Mouse (Mus musculus): ENCODE measurements around the gene A930017K11Rik.

Gene A930017K11Rik

DNA sequence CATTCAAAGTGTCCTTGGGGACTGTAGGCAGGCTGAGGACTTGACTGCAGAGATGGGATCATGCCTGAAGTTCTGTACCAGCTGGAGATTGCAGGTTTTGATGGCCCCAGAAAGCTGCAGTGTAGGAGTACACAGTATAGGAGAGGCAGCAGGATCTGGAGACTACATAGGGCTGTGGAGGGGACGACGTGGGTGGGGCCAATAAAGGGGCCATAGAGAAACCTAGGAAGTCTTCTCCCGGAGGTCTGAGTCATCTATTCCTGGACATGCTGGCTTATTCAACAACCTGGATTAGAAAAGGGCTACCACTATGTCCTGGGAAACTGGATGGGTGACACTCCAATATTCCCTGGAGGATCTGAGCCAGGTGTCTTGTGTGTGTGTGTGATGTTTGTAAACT is 3.4 kb upstream of the A930017K11Rik start:
- Histone ChIP-seq H3K4me1 (replicated peaks; ENCODE audit: low read depth, low read length) (peaks cover 20% of the 10 kb centered on the region), H3K27me3 (ENCODE audit: insufficient read depth, low read length) (peaks cover 33% of the 10 kb centered on the region), H3K4me3 (replicated peaks; ENCODE audit: low read length) (no peak overlapping the region), H3K9me3 (ENCODE audit: low read length) (no peaks in the 10 kb centered on the region), H3K36me3 (ENCODE audit: insufficient read depth, low read length) (peaks cover 22% of the 10 kb centered on the region)
- TF ChIP-seq POU5F1 (IDR thresholded peaks at IDR 0.05; ENCODE audit: borderline replicate concordance, low read length) (no peak), NANOG (IDR thresholded peaks at IDR 0.05; ENCODE audit: borderline replicate concordance, low read length) (no peak), CTCF (conservative IDR thresholded peaks at IDR 0.05; ENCODE audit: low read length) (no peak)

- Histone ChIP-seq H3K27me3 (ENCODE audit: insufficient read depth, low read length) (peaks cover 44% of the 10 kb centered on the region), H3K4me3 (replicated peaks; ENCODE audit: low read length) (no peak overlapping the region), H3K36me3 (ENCODE audit: insufficient read depth, low read length) (peaks cover 12% of the 10 kb centered on the region), H3K4me1 (replicated peaks; ENCODE audit: low read depth, low read length) (peaks cover 14% of the 10 kb centered on the region), H3K9me3 (ENCODE audit: low read length) (no peaks in the 10 kb centered on the region)
- TF ChIP-seq NANOG (IDR thresholded peaks at IDR 0.05; ENCODE audit: borderline replicate concordance, low read length): no peak
- TF ChIP-seq CTCF (conservative IDR thresholded peaks at IDR 0.05; ENCODE audit: low read length): no peak
- no peak for TF ChIP-seq POU5F1 (IDR thresholded peaks at IDR 0.05; ENCODE audit: borderline replicate concordance, low read length)
Measured at GRCm38 (mm10) chr17:25954671-25955070, 2.3 kb upstream of the A930017K11Rik start.

GRCm38 (mm10) chr17:25953161-25953560 is 796 bp upstream of the A930017K11Rik start:
- no peak for TF ChIP-seq NANOG (IDR thresholded peaks at IDR 0.05; ENCODE audit: borderline replicate concordance, low read length)
- TF ChIP-seq CTCF (conservative IDR thresholded peaks at IDR 0.05; ENCODE audit: low read length): no peak
- no peak for TF ChIP-seq POU5F1 (IDR thresholded peaks at IDR 0.05; ENCODE audit: borderline replicate concordance, low read length)
- Histone ChIP-seq H3K9me3 (ENCODE audit: low read length) (no peaks in the 10 kb centered on the region), H3K36me3 (ENCODE audit: insufficient read depth, low read length) (no peaks in the 10 kb centered on the region), H3K4me3 (replicated peaks; ENCODE audit: low read length) (no peak overlapping the region), H3K27me3 (ENCODE audit: insufficient read depth, low read length) (peaks cover 49% of the 10 kb centered on the region), H3K4me1 (replicated peaks; ENCODE audit: low read depth, low read length) (peaks cover 13% of the 10 kb centered on the region)

DNA sequence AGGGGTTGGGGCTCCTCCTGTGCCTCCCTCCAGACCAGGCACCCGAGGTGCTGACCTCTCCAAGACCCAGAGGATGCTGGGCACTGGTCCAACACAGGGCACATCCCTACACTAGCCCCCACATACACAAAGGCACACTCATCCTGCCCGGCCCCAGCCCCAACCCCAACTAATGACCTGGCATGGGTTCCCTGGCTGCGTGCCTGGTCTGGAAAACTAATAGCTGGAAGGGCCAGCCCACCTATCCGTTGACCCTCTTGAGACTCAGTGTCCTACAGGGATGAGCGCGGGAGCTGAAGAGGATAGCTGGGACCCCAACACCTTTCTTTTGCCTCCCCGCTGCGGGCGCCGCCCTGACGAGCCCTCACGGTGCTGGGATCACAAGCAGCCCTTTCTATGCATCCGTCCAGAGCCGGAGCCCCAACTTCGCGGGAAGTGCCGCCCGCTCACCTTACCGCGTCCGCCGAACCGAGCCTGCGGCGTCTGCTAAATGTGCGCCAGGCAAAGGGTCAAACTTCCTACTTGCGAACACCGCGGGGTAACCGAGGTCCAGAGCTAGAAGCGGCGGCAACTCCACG is 1.1 kb downstream of the A930017K11Rik start:
- TF ChIP-seq POU5F1 (IDR thresholded peaks at IDR 0.05; ENCODE audit: borderline replicate concordance, low read length) (no peak), NANOG (IDR thresholded peaks at IDR 0.05; ENCODE audit: borderline replicate concordance, low read length) (no peak), CTCF (conservative IDR thresholded peaks at IDR 0.05; ENCODE audit: low read length) (no peak)
- Histone ChIP-seq H3K9me3 (ENCODE audit: low read length) (no peaks in the 10 kb centered on the region), H3K4me3 (replicated peaks; ENCODE audit: low read length) (peak overlapping the region; percentile 84), H3K27me3 (ENCODE audit: insufficient read depth, low read length) (peaks cover 52% of the 10 kb centered on the region), H3K4me1 (replicated peaks; ENCODE audit: low read depth, low read length) (peaks cover 14% of the 10 kb centered on the region), H3K36me3 (ENCODE audit: insufficient read depth, low read length) (no peaks in the 10 kb centered on the region)

DNA sequence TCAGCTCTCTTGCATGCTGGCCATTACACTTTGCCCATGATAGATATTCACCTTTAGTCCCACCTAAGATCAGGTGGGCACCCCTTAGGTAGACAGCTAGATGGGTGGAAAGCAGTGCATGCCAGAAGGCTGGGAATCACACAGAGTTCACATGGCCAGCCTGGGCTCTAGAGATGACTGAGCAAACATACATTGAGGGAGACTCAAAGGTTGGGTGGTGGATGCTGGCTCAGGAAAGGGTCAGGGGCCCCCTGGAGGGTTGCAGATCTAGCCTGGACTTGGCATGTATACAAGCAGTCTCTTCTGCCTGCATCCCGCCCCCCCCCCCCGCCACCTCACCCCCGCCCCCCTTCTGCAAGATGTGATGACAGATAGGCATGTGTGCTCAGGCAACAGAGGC is 1.7 kb downstream of the A930017K11Rik start:
- H3K4me1 ChIP-seq (replicated peaks; ENCODE audit: low read depth, low read length): peaks cover 20% of the 10 kb centered on the region
- H3K36me3 ChIP-seq (ENCODE audit: insufficient read depth, low read length): no peaks in the 10 kb centered on the region
- peak overlapping the region; percentile 84 for H3K4me3 ChIP-seq (replicated peaks; ENCODE audit: low read length)
- H3K27me3 ChIP-seq (ENCODE audit: insufficient read depth, low read length): peaks cover 52% of the 10 kb centered on the region
- no peaks in the 10 kb centered on the region for H3K9me3 ChIP-seq (ENCODE audit: low read length)
- TF ChIP-seq POU5F1 (IDR thresholded peaks at IDR 0.05; ENCODE audit: borderline replicate concordance, low read length) (no peak), NANOG (IDR thresholded peaks at IDR 0.05; ENCODE audit: borderline replicate concordance, low read length) (no peak), CTCF (conservative IDR thresholded peaks at IDR 0.05; ENCODE audit: low read length) (no peak)

GRCm38 (mm10) chr17:25949981-25950380 is 2.4 kb downstream of the A930017K11Rik start:
- peaks cover 27% of the 10 kb centered on the region for H3K4me1 ChIP-seq (replicated peaks; ENCODE audit: low read depth, low read length)
- H3K27me3 ChIP-seq (ENCODE audit: insufficient read depth, low read length): peaks cover 52% of the 10 kb centered on the region
- no peaks in the 10 kb centered on the region for H3K9me3 ChIP-seq (ENCODE audit: low read length)
- no peak overlapping the region for H3K4me3 ChIP-seq (replicated peaks; ENCODE audit: low read length)
- no peak for TF ChIP-seq NANOG (IDR thresholded peaks at IDR 0.05; ENCODE audit: borderline replicate concordance, low read length)
- no peak for TF ChIP-seq CTCF (conservative IDR thresholded peaks at IDR 0.05; ENCODE audit: low read length)
- no peak for TF ChIP-seq POU5F1 (IDR thresholded peaks at IDR 0.05; ENCODE audit: borderline replicate concordance, low read length)
- no peaks in the 10 kb centered on the region for H3K36me3 ChIP-seq (ENCODE audit: insufficient read depth, low read length)

DNA sequence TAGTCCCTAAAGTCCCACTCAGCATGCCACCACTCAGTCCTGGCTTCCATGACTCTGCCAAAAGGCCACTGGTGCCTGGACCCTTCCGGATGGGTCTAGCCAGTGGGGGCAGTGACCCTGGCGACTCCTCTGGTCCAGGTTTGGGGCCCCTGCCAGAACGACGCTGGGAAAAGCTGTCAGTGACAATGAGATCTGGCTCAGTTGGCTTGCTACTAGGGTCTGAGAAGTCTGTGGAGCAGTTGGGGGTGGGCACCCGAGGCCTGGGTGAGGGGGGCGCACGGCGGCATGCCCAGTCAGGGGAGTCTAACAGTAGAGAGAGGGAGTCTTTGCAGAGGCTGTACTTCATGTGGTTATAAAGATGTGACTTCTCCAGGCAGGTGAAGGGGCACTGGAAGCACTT is 4.3 kb downstream of the A930017K11Rik start:
- no peaks in the 10 kb centered on the region for H3K36me3 ChIP-seq (ENCODE audit: insufficient read depth, low read length)
- H3K27me3 ChIP-seq (ENCODE audit: insufficient read depth, low read length): peaks cover 41% of the 10 kb centered on the region
- H3K9me3 ChIP-seq (ENCODE audit: low read length): no peaks in the 10 kb centered on the region
- peaks cover 44% of the 10 kb centered on the region for H3K4me1 ChIP-seq (replicated peaks; ENCODE audit: low read depth, low read length)
- H3K4me3 ChIP-seq (replicated peaks; ENCODE audit: low read length): no peak overlapping the region
- TF ChIP-seq POU5F1 (IDR thresholded peaks at IDR 0.05; ENCODE audit: borderline replicate concordance, low read length): no peak
- TF ChIP-seq NANOG (IDR thresholded peaks at IDR 0.05; ENCODE audit: borderline replicate concordance, low read length): no peak

GRCm38 (mm10) chr17:25947576-25947975 is 4.8 kb downstream of the A930017K11Rik start:
- Histone ChIP-seq H3K36me3 (ENCODE audit: insufficient read depth, low read length) (no peaks in the 10 kb centered on the region), H3K27me3 (ENCODE audit: insufficient read depth, low read length) (peaks cover 36% of the 10 kb centered on the region), H3K4me1 (replicated peaks; ENCODE audit: low read depth, low read length) (peaks cover 49% of the 10 kb centered on the region), H3K4me3 (replicated peaks; ENCODE audit: low read length) (no peak overlapping the region), H3K9me3 (ENCODE audit: low read length) (no peaks in the 10 kb centered on the region)
- TF ChIP-seq CTCF (conservative IDR thresholded peaks at IDR 0.05; ENCODE audit: low read length) (no peak), POU5F1 (IDR thresholded peaks at IDR 0.05; ENCODE audit: borderline replicate concordance, low read length) (no peak)

GRCm38 (mm10) chr17:25946891-25947290 is 5.5 kb downstream of the A930017K11Rik start:
- no peaks in the 10 kb centered on the region for H3K36me3 ChIP-seq (ENCODE audit: insufficient read depth, low read length)
- H3K4me1 ChIP-seq (replicated peaks; ENCODE audit: low read depth, low read length): peaks cover 50% of the 10 kb centered on the region
- no peak overlapping the region for H3K4me3 ChIP-seq (replicated peaks; ENCODE audit: low read length)
- TF ChIP-seq CTCF (conservative IDR thresholded peaks at IDR 0.05; ENCODE audit: low read length) (no peak), NANOG (IDR thresholded peaks at IDR 0.05; ENCODE audit: borderline replicate concordance, low read length) (no peak), POU5F1 (IDR thresholded peaks at IDR 0.05; ENCODE audit: borderline replicate concordance, low read length) (no peak)
- no peaks in the 10 kb centered on the region for H3K9me3 ChIP-seq (ENCODE audit: low read length)
- peaks cover 29% of the 10 kb centered on the region for H3K27me3 ChIP-seq (ENCODE audit: insufficient read depth, low read length)

Measured in E14TG2a.4 (cell line).